Mouse (Mus musculus): Measurements from ENCODE around the gene Ift140.
A peak's percentile ranks its signal among the peaks of the same experiment; 100 is the strongest.

- peak; percentile 36 for TF ChIP-seq CTCF (conservative IDR thresholded peaks at IDR 0.05; ENCODE audit: low read length)
- TF ChIP-seq POU5F1 (IDR thresholded peaks at IDR 0.05; ENCODE audit: borderline replicate concordance, low read length) = no peak
These were observed 73.3 kb downstream of the Ift140 start for GRCm38 (mm10) chr17:25089158-25089557.
